Mouse (Mus musculus): ENCODE measurements around the gene Schip1.

The Schip1 gene

GRCm38 (mm10) chr3:68400121-68400520 is 335.5 kb downstream of the Schip1 start:
- no peak for DNase-seq

DNA sequence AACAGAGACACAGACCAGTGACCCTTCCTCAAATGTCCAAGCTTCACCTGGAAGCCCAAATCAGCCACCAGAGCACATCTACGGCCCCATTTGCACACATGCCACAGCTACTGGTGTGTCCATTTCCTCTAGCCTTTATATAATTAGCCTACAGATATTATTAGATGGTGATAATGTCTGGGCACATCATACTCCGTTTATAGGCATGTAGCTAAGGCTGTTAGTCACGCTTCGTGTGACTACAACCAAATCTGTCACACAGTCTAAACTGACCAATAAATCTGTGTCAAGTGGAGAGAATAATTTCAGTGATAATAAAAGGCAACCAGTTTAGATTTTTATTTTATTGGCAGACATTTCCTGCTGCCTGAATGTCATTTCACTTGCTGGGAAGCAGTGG is 338.7 kb downstream of the Schip1 start:
- DNase-seq = no peak

GRCm38 (mm10) chr3:68403783-68404217 is 339.2 kb downstream of the Schip1 start:
- no peak for DNase-seq

DNA sequence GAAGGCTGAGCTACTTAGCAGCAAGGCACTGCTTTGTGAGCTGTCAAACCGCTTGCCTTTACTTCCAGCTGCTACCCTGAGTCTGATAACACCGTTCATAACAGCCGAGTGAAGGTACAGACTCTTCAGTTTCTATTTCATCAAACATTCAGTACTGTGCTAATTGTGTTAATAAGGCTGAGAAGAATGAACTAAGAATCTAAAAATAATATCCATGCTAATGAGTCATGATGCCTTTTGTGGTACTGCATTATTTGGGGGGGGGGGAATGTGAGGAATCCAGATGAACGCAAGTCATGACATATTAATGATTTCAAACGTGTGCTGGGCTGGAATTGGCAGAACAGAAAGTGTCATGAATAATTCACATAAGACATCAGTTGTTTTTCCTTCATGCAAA is 341.1 kb downstream of the Schip1 start:
- DNase-seq = no peak

- no peak for DNase-seq
Measured at GRCm38 (mm10) chr3:68412262-68412661, 347.7 kb downstream of the Schip1 start.

DNA sequence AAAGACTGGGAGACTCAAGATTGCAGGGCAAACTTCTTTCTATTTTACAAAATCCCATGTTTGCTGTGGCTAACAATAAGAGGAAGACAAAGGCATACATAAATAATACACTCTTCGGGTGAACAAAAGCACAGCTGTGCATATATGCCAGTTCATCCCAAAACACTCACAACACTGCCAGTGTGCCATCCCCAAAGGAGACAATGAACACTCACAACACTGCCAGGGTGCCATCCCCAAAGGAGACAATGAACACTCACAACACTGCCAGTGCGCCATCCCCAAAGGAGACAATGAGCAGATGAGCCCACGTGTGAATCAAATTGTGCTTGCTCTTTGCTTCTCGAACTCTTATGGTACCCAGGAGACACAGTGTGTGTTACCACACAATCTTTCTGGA is 355.2 kb downstream of the Schip1 start:
- DNase-seq = no peak

DNA sequence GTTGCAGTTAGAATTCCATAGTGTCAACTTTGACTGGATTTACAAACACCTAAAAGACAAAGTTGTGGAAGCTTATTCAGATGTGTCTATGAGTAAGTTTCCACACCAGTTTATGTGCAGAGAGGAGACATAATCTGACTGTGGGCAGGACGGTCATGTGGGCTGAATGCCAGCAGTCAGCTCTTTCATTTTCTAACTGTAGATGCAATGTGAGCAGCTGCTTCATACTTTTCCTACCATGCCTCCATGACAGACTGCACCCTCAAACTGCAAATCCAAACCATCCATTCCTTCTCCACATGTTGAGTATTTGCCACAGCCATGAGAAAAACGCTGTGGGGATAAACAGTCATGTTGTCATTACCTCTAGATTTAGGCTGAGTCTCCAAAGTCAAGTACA is 356.3 kb downstream of the Schip1 start:
- no peak for DNase-seq

DNA sequence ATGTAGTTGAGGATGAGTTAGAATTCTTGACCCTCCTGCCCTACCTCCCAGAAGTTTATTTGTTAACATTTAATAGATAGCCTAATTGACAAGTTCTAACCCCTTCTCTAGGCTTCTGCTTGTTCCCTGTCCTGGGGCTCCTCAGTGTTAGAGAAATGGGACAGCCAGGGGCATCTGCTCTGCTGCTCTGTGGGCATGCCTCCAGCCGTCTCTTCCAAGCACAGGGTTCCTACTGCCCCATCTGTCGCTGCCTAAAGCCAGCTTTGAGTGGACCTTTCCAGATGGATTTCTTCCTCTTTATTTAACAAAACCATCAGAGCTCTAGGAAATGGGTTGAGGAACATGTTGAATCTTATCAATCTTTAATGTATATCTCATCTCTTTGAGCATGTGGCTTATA is 357.2 kb downstream of the Schip1 start:
- DNase-seq = no peak

GRCm38 (mm10) chr3:68428081-68428480 is 363.5 kb downstream of the Schip1 start:
- DNase-seq = no peak

- DNase-seq = no peak
Measured at GRCm38 (mm10) chr3:68434435-68434834, 369.8 kb downstream of the Schip1 start.

GRCm38 (mm10) chr3:68434897-68435296 is 370.3 kb downstream of the Schip1 start:
- no peak for DNase-seq

DNA sequence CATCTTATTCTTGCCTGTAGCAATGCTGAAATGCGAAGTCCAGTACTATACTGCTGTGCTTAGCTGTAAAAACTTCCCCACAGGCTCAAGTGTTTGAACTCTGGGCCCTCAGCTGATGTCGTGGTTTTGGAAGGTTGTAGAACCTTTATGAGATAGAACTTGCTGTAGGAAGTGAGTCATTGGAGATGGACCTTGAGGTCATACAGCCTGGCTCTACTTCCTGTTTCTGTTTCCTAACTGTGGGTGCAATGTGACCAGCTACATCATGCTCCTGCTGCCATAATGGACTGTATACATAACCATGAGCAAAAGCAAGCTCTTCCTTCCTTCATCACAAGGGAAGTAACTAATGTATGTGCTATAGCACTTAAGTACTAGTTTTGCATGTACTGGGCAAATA is 383.9 kb downstream of the Schip1 start:
- DNase-seq = no peak

- no peak for DNase-seq
Measured at GRCm38 (mm10) chr3:68451634-68452033, 387.0 kb downstream of the Schip1 start.

DNA sequence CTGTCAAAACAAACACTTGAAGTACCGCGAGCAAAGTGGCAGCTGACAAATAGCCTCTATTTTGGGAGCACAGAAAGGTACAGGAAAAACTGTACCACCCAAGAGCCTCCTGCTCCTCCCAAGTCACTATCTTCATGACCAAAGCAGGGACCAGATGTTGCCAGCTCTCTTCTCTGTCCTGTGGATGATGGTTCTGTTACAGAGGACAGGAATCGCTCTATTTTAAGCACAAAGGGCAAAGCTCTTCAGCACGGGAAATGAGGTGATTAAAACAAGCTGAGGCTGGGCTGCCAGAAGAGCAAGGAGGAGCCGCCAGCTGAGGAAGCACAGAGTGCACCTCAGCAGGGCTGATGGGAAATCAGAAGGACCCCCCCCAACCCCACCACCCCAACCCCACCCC is 388.7 kb downstream of the Schip1 start:
- peak; percentile 18 for DNase-seq

DNA sequence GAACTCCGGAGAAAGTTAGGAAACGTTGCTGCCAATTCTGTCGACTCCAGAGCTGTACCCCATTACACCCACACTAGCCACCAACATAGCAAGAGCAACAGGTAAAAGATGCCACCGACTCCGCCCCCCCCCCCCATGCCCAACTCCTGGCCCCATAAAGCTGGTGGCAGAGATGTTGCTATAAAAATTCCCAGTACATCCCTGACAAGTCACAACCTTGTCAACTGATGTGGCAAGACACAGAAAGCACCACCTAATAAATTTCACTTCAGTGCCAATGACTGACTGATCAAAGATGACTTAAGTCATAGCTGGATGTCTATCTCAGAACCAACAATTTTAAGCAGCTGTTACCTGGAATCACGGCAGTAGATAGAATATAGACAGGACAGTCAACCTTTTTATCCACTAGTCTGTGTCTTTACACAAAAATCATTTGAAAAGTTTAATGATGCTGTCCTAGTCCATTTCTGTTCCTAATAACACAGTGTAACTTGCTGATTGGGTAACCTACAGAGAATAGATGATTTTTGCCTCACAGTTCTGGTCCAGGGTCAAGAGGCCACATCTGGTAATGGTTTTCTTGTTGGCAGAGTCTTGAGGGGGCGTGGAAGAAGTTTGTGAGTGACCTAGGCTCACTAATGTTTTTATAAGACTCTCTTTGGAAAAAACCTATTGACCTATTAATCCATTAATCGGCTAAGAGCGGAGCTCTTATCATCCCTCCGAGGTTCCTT is 389.3 kb downstream of the Schip1 start:
- no peak for DNase-seq

GRCm38 (mm10) chr3:68466643-68467042 is 402.0 kb downstream of the Schip1 start:
- DNase-seq = no peak

DNA sequence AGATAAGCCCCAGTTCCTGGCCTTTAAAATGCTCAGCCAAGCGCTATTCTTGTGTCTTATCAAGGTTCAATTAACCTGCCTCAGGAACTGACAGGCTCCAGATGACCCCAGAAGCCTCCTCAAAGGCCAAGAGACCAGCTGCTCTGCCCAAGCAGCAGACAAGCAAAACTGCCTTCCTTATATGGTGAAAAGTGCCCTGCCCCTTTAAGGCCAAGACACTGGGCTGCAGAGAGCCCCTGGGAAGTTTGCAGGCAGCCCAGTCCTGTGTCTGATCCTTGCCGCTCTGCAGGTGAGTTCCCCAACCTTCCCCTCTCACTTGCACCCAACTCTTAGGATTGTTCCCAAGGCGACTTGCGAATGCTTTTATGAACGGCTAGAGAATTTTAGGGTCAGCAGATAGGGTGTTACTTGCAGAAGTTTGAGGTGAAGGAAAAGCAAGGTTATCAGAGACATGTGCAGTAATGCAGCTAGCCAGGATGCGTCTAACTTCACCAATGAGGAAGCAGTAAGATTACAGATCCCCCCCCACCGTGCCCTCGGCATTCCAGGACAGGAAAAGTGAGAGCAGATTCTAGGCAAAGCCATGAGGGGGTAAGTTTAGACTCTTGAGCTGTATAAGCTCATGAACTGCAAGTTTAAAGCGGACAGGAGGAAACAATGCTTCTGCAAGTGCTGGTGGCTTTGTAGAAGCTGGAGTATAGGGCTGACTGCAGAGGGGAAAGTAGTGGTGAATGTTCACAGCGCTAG is 403.5 kb downstream of the Schip1 start:
- peak; percentile 56 for DNase-seq

DNA sequence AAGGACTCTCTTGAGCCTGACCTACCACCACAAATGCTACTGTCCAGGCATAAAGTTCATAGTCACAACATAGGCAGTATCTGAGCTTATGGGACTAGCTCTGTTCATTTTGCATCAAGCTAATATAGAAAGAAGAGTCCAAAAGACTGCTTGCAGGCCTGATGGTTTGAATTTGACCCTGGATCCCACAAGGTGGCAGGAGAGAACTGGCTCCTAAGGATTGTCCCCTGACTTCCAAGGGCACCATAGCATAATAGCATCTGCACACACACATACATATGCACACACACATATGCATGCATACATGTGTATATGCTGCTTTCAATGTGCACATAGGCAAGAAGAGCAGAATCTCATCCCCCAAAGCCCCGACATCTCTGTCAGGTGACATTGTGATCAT is 405.0 kb downstream of the Schip1 start:
- peak; percentile 39 for DNase-seq

GRCm38 (mm10) chr3:68470061-68470460 is 405.5 kb downstream of the Schip1 start:
- DNase-seq = peak; percentile 71

- DNase-seq = no peak
Measured at GRCm38 (mm10) chr3:68470622-68471021, 406.0 kb downstream of the Schip1 start.

DNA sequence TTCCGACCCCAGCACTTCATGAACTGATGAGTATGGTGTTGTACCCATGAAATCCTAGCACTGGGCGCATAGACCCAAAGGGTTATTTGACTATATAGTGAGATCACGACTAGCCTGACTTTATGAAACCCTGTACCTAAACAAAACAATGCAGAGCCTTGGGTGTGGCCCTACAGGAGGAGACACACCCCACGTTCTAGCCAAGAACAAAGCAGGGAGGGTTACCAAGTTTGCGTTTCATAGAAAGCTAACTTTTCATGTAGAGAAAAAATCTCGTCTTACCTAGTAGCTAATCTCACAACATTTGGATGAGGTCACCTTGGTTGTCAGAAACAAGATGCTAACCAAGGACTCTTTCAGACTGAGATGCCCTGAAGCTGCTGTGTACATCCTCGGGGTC is 411.7 kb downstream of the Schip1 start:
- no peak for DNase-seq

- peak; percentile 60 for DNase-seq
Measured at GRCm38 (mm10) chr3:68477478-68477877, 412.9 kb downstream of the Schip1 start.

DNA sequence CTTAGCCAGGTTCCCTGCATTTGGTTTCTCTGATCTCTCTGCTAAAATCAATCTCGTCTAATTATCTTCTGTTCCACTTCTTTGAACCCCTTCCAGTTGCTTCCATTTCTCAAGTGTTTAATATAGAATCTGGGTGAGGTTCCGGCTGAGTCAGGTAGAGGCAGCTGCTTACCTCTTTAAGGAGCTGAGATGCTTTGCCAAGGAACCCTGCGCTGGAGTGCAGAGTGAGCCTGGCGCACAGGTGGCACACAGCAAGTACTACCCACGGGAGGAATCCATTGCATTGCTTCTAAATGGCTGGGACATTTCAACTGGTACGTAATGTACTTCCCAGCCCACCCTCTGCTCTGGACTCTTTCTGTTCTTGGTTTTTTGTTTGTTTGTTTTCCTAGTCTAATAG is 414.7 kb downstream of the Schip1 start:
- DNase-seq = no peak

DNA sequence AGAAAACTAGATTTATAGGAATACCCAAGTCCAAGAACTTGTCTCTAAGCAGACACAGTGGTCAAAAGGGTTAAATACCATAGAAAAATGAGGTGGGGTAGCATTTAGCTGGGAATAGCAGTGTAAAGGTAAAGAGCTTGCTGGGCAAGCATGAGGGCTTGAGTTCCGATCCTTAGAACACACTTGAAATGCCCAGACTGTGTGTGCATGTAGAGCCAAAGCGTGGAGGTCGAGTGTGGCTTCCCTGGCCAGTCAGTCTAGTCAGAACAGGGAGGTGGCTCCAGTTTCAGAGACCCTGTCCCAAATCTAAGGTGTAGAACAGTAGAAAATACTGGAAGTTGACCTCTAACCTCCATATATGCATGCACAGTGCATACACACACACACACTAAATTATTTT is 418.9 kb downstream of the Schip1 start:
- DNase-seq = no peak

DNA sequence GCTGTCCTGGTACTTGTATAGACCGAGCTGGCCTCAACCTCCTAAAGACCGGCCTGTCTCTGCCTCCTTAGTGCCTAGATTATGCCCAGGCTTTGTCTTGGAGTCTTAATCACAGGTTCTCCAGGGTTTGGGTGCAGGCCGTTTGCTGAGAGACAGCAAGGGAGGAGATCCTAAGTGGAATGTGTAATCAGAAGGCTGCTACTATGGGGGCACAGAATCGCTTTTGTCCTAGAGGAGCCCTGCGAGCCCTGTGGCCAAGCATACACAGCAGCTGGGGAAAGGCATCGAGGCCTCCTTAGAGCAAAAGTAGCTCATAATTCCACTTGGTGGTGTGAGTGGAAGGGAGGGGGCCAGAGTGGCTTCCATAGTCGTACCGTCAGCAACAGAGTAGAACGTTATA is 419.4 kb downstream of the Schip1 start:
- no peak for DNase-seq

Data from kidney, adult 9 months (tissue).